Mouse (Mus musculus) heart, adult 2 months (tissue): ENCODE results near the gene Wtip.

Source experiments
- CTCF ChIP-seq: fragments of 200-600 bp; IDR thresholded peaks from 2 replicates; pipeline ENCODE4 v1.8.1; 2022; ENCODE audit warnings: antibody characterized with exemption, mild to moderate bottlenecking, moderate library complexity
- EP300 ChIP-seq: fragments of 200-500 bp; IDR thresholded peaks from 2 replicates; pipeline ENCODE4 v1.6.1; 2011; ENCODE audit warnings: low read depth, low read length, control low read depth; ENCODE audit not compliant: insufficient read depth
- POLR2A ChIP-seq: fragments of 200-500 bp; IDR thresholded peaks from 2 replicates; pipeline ENCODE4 v1.6.1; 2011; ENCODE audit warnings: mild to moderate bottlenecking, low read depth, low read length, control low read depth; ENCODE audit not compliant: insufficient read depth

DNA sequence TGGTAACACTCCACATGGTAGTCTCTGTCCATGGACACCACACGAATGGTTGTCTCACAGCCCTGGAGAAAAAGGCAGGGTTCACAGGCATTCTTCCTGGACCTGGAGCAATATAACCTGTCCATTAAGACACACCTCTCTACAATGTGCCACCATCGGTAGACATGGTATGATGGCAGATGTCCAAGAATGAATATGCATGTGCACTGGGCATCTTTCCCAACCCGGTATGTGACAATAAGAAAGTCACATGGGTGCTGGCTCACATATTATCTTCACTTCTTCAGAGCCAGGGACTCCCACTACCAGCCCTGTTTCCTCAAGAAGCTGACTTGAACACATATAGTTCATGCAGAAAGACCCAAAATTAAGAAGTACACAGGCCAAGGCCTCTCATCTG lies 16.5 kb downstream of the Wtip start:
- TF ChIP-seq CTCF (no peak), POLR2A (no peak), EP300 (no peak)
